Mouse (Mus musculus): ENCODE data around the gene Pik3cb.

DNA sequence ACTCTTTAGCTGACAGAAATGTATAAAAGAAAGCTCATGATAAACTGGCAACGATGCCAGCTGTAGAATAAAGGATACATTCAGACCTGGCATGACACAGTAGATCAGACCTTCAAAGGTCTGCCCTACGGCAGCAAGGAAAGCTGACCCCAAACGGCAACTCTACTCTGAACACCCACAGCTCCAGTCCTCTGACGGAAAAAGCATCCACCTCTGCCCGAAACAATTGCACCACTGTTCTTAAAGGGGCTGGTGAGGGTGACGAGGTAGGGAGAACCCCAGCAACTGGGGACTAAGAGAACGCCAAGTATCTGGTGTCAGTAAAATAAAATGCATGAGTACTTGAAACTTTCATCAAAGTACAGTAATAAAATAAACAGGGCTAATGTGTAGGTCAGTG, 12.8 kb downstream of the Pik3cb start:
- TF ChIP-seq CTCF (IDR thresholded peaks at IDR 0.05; ENCODE audit: low read depth), result no peak
- TF ChIP-seq EP300 (optimal IDR thresholded peaks at IDR 0.05), result no peak
